Mouse (Mus musculus) thymus, postnatal 36 days (tissue): ENCODE results near the gene Noc2l.
A peak's percentile ranks its signal among the peaks of the same experiment; 100 is the strongest.

Experiments
- DNase-seq, 2 experiments: peaks; one replicate each; pipeline ENCODE4 v3.0.0; 2022; ENCODE audit warnings: mixed read lengths in 2 of 2

Gene Noc2l

GRCm38 (mm10) chr4:156217022-156217669, 18.7 kb upstream of the Noc2l start:
- DNase-seq: no peak

GRCm38 (mm10) chr4:156217838-156218237, 18.0 kb upstream of the Noc2l start:
- no peak for DNase-seq

- no peak for DNase-seq
Measured at GRCm38 (mm10) chr4:156219936-156220335, 15.9 kb upstream of the Noc2l start.

GRCm38 (mm10) chr4:156224276-156224675, 11.5 kb upstream of the Noc2l start:
- no peak for DNase-seq

DNA sequence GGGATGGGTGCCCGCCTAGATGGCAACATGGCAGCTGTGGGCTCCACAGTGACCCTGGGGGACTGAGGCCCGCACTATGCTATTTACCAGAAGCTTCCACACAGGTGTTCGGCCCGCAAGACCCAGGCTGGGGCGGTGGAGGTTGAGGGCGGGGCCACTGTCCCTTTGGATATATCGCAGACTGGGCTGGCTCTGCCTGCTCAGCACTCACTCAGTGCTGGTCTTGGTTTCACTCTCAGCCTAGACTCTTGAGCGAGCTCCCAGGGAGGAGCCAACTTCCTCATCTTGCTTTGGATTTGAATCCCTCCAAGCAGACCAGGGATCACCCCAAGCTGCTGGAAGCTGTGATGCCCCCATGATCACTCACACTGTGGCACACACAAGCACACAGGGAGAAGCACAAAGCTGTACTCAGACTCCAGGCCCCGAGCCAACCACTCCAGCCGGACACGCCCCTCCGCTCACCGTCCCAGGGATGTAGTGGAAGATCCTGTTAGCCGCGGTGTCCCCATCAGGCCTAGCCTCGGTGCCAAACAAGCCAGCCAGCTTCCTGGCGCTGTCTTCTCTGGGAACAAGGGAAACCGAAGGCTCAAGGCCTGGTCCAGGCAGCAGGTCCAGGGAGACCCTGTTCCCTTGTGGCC, 7.9 kb upstream of the Noc2l start:
- DNase-seq: no peak

- DNase-seq: no peak
Measured at GRCm38 (mm10) chr4:156228393-156229024, 7.3 kb upstream of the Noc2l start.

DNA sequence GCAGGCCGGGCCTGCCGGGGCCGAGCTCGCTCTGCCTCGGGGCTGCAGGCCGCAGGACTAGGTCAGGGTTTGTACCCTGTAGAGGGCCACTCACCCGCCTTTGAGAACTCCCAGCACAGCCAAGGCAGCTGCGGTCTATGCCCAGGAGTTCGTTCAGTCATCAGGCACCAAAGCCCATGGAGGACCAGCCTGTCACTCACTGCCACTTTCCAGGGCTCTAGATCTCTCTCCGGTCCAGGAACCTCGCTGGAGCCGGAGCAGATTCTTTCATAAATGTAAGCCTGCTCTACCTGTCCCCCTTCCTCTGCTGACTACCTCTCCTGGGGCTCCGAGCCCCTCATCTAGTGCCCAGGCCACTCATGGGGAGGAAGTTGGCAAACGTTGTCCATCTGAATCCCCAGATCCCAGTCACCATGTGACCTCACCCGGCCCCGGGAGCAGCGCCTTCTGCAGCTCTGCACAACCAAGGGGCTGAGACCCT, 1.7 kb upstream of the Noc2l start:
- peak; percentile 23 to 36 for DNase-seq

- peak; percentile 77 to 80 for DNase-seq
Measured at GRCm38 (mm10) chr4:156234701-156235213, 1.1 kb upstream of the Noc2l start, which contains the start of gene Plekhn1. TSS of gene Plekhn1 (minus strand) at chr4:156234857.

DNA sequence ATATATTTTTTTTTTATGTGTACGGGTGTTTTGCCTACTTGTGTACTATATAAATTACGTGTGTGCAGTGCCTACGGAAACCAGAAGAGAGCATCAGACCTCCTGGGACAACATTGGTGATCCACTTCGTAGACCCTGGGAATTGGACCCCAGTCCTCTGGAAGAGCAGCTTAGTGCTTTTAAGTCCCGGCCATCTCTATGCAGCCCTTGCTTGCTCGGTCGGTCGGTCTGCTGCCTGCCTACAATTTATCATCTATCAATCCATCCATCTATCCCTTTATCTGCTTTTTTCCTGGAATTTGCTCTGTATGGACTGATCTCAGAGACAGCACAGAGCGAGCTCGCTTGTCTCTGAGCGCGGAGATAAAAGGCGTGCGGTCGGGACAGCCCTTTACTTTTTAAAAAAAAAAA, 445 bp upstream of the Noc2l start:
- no peak for DNase-seq

- DNase-seq: peak in 1 of 2 experiments; percentile 37
Measured at GRCm38 (mm10) chr4:156236651-156237447, 1.0 kb downstream of the Noc2l start.

- no peak for DNase-seq
Measured at GRCm38 (mm10) chr4:156249567-156249966, 13.8 kb downstream of the Noc2l start.

DNA sequence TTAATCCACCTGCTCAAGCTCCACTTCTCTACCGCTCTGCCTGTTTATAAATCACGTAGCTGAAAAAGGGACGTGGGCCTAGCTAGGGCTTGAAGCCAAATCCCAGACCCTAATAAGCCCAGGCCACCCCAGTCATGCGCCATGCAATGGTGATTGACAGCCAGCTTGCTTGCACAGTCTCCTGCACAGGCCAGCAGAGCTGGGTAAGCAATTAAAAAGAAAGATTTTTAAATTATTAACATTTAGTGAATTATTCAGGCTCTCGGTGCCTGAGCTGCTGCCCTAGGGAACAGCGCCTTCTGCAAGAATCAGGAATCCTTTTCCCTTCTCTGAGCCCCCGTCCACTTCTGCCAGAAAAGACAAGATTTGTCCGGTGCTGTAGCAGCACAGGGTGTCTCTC, 15.3 kb downstream of the Noc2l start:
- no peak for DNase-seq

DNA sequence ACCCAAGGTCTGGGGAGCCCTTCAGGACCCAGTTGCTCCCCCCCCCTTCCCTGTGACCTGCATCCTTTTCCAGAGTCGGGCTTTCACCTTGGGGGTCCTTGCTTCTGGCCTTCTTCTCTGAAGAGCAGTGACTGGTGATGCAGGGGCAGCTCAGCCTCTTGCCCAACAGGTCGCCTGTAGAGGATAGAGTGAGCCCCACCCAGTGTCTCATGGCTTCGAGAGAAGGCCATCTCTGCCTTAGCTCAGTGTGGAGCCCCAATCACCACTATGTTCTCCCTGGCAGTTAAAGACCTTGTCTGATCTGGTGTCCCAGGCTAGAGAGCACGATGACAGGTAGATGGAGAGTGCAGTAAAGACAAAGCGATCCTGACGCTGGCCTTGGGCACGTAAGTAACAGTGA, 16.3 kb downstream of the Noc2l start:
- DNase-seq: no peak

DNA sequence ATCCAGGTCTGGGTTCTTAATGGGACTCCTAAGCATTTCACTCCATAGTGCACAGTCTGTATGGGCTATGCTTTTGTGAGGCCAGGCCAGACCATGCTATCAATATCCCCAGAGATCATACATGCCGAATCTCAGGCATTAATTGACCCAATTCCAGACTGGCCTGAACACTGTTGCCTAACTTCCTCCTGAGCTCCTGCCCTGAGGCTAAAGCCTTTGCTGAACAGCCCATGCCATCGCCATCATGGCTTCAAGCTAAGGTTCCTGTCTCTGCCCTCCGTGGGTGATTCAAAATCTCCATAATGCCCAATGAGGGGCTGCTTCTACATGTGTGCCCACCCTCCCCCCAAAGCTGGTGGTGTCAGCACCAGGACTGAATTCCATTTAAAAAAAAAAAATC, 16.8 kb downstream of the Noc2l start:
- DNase-seq: no peak

DNA sequence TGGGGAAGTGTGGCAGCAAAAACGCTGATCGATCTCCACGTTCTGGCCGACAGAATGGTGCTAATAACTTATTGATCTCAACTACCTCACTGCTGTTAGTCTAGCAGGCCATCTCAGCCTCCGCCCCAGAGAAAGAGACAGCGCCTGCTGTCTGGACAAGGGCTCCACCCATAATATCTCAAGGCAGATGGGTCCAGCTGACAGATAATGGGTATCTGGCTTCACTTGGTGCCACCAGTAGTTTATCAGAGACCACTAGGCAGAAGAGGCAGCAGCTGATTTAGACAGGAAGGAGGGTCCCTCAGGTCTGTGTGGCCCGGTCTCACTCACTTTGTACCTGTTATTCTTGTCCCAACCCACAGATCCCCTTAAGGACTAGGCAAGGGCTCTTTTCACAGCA, 17.2 kb downstream of the Noc2l start:
- no peak for DNase-seq

DNA sequence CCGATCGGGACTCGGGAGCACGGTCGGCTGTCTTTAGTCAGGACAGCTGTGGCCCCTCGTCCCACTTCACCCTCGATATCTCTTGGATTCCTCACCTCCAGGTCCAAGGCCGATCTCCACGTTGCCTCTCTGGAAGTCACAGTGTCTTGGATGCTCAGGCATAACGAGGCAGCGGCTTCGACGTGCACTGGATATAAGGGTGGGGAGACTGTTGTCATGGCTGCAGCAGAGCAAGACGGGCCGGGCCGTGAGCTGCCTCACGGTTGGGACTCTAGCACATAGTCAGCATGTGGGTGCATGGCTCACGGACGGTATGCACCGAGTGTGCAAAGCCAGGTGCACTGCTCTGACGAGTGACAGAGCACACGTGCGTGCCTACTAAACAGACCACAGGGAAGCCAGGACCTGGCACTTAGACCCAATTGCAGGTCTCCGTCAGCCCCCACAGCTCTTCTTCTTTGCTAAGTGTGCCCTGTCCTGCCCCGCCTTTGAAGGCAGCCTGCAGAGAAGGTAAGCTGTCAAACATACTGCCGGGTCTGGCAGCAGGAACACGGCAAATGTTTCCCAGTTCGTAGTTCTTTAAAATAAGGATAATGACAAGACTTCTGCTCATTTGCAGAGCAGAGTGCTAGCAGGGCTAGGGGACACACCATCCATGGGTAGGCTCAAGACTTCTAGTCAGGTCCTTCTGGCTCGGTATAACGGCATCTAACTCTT, 18.7 kb downstream of the Noc2l start:
- no peak for DNase-seq

- DNase-seq: no peak
Measured at GRCm38 (mm10) chr4:156255078-156255839, 19.4 kb downstream of the Noc2l start, which contains the start of gene Samd11. TSS of gene Samd11 (minus strand) at chr4:156255657.
